Mouse (Mus musculus): ENCODE results near the gene Tedc2. TPM values are rescaled to one million over a fixed set of nuclear protein-coding genes. Genes with fewer than 3 reads are reported as not detected.

Tedc2 gene
- polyA plus RNA-seq, 1 experiment, result 4.2 TPM

DNA sequence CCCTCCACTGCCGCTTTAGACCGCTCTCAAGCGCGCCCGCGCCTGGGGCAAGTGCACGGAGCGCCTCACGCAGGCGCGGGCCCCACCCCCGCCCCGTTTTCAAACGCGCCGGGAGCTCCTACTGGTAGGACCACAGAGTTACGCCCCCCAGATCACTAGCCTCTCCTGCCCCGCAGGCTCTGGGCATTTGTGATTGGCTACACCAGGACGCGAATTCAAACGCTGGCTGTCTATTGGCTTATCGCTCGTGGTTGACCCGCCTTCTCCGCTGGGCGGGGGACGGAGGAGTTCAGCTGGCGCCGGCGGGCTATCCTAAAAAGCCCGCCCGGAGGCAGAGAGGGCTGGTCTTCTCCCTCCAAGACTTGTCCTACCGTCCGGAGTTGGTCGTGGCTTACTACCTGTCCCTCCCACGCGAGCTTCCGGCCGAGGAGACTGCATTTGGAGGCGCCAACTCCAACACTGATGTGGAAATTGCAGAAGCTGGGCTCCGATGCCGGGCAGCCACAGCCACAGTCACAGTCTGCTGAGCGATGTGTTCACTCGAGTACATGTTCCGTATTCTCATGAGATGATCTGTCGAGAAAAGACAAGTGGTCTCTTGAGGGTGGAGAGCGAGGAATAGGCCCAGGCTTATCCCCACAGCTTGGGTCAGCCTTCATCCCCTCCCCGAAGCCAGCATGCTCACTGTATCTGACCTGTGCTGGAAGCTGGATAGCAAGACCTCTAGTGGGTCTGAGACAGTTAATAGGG, 30.8 kb upstream of the Tedc2 start, which contains the start of gene Ccnf:
TSS of gene Ccnf (minus strand) at position 165 of the 750 bp plus-strand sequence.
- H3K27ac ChIP-seq (ENCODE audit: insufficient read depth, low read depth, low read length), result peak within 1 kb of the TSS; percentile 4; the same call in 1 of the 2 replicates
- peak within 1 kb of the TSS; percentile 98 for H3K4me3 ChIP-seq (ENCODE audit: low read depth, low read length)
- WGBS, result under 1% methylated on average over 48 of the region's 48 CpGs
- no peak for TF ChIP-seq CTCF (IDR thresholded peaks at IDR 0.05; ENCODE audit: extremely low read depth, insufficient read length, insufficient replicate concordance, low read depth, low read length)
- peak; percentile 25; the same call in 1 of the 2 replicates for TF ChIP-seq POLR2A (IDR thresholded peaks at IDR 0.05; ENCODE audit: low read depth, low read length)
- no peaks in the 10 kb centered on the region; the same call in 1 of the 2 replicates for H3K4me1 ChIP-seq (ENCODE audit: control insufficient read depth, insufficient read depth, insufficient read length, low read length)
- H3K27me3 ChIP-seq (ENCODE audit: control insufficient read depth, insufficient read depth, low read length), result no peaks in the 10 kb centered on the region
- peaks cover 2% of the 10 kb centered on the region; the same call in 1 of the 2 replicates for H3K36me3 ChIP-seq (ENCODE audit: control insufficient read depth, insufficient read depth, low read length)

DNA sequence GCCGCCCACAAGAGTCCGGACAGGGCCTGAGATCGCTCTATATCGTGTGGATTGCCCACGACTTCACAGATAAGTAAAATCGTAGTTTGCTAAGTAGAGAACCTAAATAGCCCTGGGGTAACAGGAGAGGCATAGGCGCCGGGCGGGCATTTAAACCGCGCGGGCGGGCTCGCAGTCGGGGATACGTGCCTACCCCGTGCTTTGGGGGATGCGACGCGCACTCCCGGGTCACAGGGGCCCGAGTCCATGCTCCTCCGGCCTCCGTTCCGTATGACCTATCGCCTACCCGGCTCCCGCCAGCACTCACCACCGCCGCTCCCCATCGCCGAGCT, 30.3 kb upstream of the Tedc2 start:
- H3K4me3 ChIP-seq (ENCODE audit: low read depth, low read length), result peak overlapping the region; percentile 98
- TF ChIP-seq POLR2A (IDR thresholded peaks at IDR 0.05; ENCODE audit: low read depth, low read length) (no peak), CTCF (IDR thresholded peaks at IDR 0.05; ENCODE audit: extremely low read depth, insufficient read length, insufficient replicate concordance, low read depth, low read length) (no peak)
- H3K27me3 ChIP-seq (ENCODE audit: control insufficient read depth, insufficient read depth, low read length), result no peaks in the 10 kb centered on the region
- H3K27ac ChIP-seq (ENCODE audit: insufficient read depth, low read depth, low read length), result no peak overlapping the region
- H3K4me1 ChIP-seq (ENCODE audit: control insufficient read depth, insufficient read depth, insufficient read length, low read length), result no peaks in the 10 kb centered on the region; the same call in 1 of the 2 replicates
- WGBS, result under 1% methylated on average over 31 of the region's 32 CpGs
- peaks cover 2% of the 10 kb centered on the region; the same call in 1 of the 2 replicates for H3K36me3 ChIP-seq (ENCODE audit: control insufficient read depth, insufficient read depth, low read length)

DNA sequence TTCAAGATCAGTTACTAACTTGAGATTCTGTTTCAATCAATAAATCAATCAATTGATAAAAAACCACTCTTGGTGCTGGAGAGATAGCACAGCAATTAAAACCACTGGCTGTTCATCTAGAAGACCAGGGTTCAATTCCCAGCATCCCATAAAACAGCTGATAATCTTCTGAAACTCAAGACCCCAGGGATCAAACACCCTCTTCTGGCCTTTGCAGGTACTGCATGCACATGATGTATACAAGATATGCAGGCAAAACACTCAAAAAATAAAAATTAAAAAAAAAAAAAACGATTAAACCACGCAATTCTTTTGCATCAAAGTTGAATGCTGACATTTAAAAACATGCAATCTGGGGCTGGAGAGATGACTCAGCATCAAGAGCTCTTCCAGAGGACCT, 28.0 kb upstream of the Tedc2 start:
- Histone ChIP-seq H3K4me1 (ENCODE audit: control insufficient read depth, insufficient read depth, insufficient read length, low read length) (no peaks in the 10 kb centered on the region; the same call in 1 of the 2 replicates), H3K36me3 (ENCODE audit: control insufficient read depth, insufficient read depth, low read length) (peaks cover 14% of the 10 kb centered on the region; the same call in 1 of the 2 replicates), H3K27me3 (ENCODE audit: control insufficient read depth, insufficient read depth, low read length) (no peaks in the 10 kb centered on the region), H3K27ac (ENCODE audit: insufficient read depth, low read depth, low read length) (no peak overlapping the region), H3K4me3 (ENCODE audit: low read depth, low read length) (no peak overlapping the region)
- 96% methylated on average over 2 of the region's 2 CpGs for WGBS
- no peak for TF ChIP-seq POLR2A (IDR thresholded peaks at IDR 0.05; ENCODE audit: low read depth, low read length)
- TF ChIP-seq CTCF (IDR thresholded peaks at IDR 0.05; ENCODE audit: extremely low read depth, insufficient read length, insufficient replicate concordance, low read depth, low read length), result no peak

DNA sequence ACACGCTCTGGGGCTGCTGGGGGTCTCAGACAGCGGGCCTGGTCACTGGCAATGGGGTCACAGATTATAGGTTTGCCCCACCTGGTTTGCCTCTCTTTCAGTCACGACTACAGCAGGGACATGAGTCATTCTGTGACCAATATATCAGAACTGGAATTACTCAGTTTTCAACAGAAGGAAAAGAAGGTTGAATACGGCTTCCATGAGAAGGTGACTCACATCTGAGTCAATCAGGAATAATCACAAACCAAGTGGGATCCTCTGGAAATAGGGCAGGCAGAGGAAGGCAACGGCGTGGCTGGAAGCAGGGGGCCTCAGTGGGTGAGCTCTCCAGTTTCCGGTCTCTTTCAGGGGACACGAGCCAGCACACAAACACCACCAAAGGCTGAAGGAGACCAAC, 23.4 kb upstream of the Tedc2 start:
- H3K27ac ChIP-seq (ENCODE audit: insufficient read depth, low read depth, low read length), result no peak overlapping the region
- no peak overlapping the region for H3K4me3 ChIP-seq (ENCODE audit: low read depth, low read length)
- H3K4me1 ChIP-seq (ENCODE audit: control insufficient read depth, insufficient read depth, insufficient read length, low read length), result no peaks in the 10 kb centered on the region
- TF ChIP-seq CTCF (IDR thresholded peaks at IDR 0.05; ENCODE audit: extremely low read depth, insufficient read length, insufficient replicate concordance, low read depth, low read length) (no peak), POLR2A (IDR thresholded peaks at IDR 0.05; ENCODE audit: low read depth, low read length) (no peak)
- peaks cover 37% of the 10 kb centered on the region for H3K36me3 ChIP-seq (ENCODE audit: control insufficient read depth, insufficient read depth, low read length)
- H3K27me3 ChIP-seq (ENCODE audit: control insufficient read depth, insufficient read depth, low read length), result no peaks in the 10 kb centered on the region
- WGBS, result 97% methylated on average over 8 of the region's 8 CpGs

DNA sequence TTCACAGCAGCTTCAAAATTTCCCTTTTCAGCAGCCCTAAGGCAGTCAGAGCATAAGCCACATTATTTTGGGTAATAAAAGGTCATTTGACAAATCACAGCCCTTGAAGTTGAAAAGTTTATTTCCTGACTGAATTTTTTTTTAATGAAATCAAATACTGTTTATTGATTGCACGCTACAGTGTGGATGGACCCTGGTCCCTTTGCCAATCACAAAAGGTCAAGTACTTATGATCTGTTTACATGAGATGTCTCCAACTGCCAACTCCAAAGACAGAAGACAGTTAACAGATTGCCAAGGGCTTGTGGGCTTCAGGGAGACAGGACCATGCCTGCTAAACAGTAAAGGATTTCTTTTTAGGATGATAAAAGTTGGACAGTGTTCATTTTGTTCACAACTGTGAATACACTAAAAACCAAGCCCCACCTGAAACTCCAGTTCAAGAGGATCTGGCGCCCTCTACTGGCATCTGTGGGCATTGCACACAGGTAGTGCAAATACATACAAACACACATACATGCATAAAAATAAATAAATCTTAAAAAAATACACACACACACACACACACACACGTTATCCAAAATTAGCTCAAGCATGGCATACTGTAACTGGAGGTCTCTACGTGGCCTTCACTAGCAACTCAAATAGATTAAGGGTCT, 22.8 kb upstream of the Tedc2 start:
- Histone ChIP-seq H3K4me3 (ENCODE audit: low read depth, low read length) (no peak overlapping the region), H3K36me3 (ENCODE audit: control insufficient read depth, insufficient read depth, low read length) (peaks cover 39% of the 10 kb centered on the region), H3K27me3 (ENCODE audit: control insufficient read depth, insufficient read depth, low read length) (no peaks in the 10 kb centered on the region), H3K27ac (ENCODE audit: insufficient read depth, low read depth, low read length) (no peak overlapping the region), H3K4me1 (ENCODE audit: control insufficient read depth, insufficient read depth, insufficient read length, low read length) (no peaks in the 10 kb centered on the region)
- TF ChIP-seq CTCF (IDR thresholded peaks at IDR 0.05; ENCODE audit: extremely low read depth, insufficient read length, insufficient replicate concordance, low read depth, low read length) (peak; percentile 50; the same call in 1 of the 2 replicates), POLR2A (IDR thresholded peaks at IDR 0.05; ENCODE audit: low read depth, low read length) (no peak)
- 87% methylated on average over 4 of the region's 4 CpGs for whole genome bisulfite sequencing

DNA sequence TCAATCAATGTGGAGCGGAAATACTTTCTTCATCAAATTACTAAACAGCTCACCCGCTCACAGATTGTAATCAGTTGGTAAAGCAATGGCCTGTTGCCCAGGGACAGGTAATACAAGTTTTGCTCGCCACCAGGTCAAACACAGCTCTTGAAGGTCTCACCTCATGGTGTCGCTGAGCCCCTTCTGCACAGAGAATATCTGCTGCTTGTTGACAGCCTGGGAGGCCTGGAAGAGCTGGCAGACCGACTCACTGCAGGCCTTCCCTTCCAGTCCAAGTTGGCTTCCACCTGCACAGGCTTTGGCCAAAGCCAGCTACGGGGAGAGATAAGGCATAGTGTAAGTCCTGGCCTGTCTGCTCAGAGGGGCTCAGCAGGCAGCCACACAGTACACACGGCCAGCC, 16.3 kb upstream of the Tedc2 start:
- H3K4me3 ChIP-seq (ENCODE audit: low read depth, low read length), result no peak overlapping the region
- H3K36me3 ChIP-seq (ENCODE audit: control insufficient read depth, insufficient read depth, low read length), result peaks cover 37% of the 10 kb centered on the region
- TF ChIP-seq POLR2A (IDR thresholded peaks at IDR 0.05; ENCODE audit: low read depth, low read length) (no peak), CTCF (IDR thresholded peaks at IDR 0.05; ENCODE audit: extremely low read depth, insufficient read length, insufficient replicate concordance, low read depth, low read length) (no peak)
- no peak overlapping the region for H3K27ac ChIP-seq (ENCODE audit: insufficient read depth, low read depth, low read length)
- no peaks in the 10 kb centered on the region for H3K27me3 ChIP-seq (ENCODE audit: control insufficient read depth, insufficient read depth, low read length)
- 93% methylated on average over 7 of the region's 7 CpGs for WGBS
- no peaks in the 10 kb centered on the region for H3K4me1 ChIP-seq (ENCODE audit: control insufficient read depth, insufficient read depth, insufficient read length, low read length)

DNA sequence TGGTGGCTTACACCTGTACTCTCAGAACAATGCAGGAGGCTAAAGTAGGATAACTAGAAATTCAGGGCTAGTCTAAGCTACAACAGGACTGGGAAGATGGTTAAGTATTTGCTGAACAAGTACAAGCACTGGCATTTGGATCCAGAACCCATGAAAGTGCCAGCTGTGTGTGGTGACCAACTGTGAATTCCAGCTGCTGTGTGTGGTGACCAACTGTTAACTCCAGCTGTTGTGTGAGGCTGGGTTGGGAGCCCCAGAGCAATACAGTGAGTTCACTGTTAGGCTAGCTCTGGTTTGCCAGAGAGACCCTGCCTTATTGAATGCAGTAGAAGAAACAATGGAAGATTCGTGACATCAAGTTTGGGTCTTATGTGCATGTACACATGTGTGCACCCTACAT, 15.8 kb upstream of the Tedc2 start:
- H3K27me3 ChIP-seq (ENCODE audit: control insufficient read depth, insufficient read depth, low read length), result no peaks in the 10 kb centered on the region
- H3K36me3 ChIP-seq (ENCODE audit: control insufficient read depth, insufficient read depth, low read length), result peaks cover 35% of the 10 kb centered on the region
- H3K4me1 ChIP-seq (ENCODE audit: control insufficient read depth, insufficient read depth, insufficient read length, low read length), result no peaks in the 10 kb centered on the region
- WGBS, result 100% methylated on average over 1 of the region's 1 CpGs
- no peak for TF ChIP-seq POLR2A (IDR thresholded peaks at IDR 0.05; ENCODE audit: low read depth, low read length)
- no peak for TF ChIP-seq CTCF (IDR thresholded peaks at IDR 0.05; ENCODE audit: extremely low read depth, insufficient read length, insufficient replicate concordance, low read depth, low read length)
- no peak overlapping the region for H3K27ac ChIP-seq (ENCODE audit: insufficient read depth, low read depth, low read length)
- H3K4me3 ChIP-seq (ENCODE audit: low read depth, low read length), result no peak overlapping the region
